Mouse (Mus musculus) kidney, postnatal 4 days (tissue): ENCODE data around the gene Fam122a.

Experiments used
- DNase-seq, 2 experiments: peaks; one replicate each; pipeline ENCODE4 v3.0.0; 2021; ENCODE audit warnings: mixed read lengths in 2 of 2

Gene Fam122a

GRCm38 (mm10) chr19:24427258-24427657, 49.9 kb downstream of the Fam122a start:
- DNase-seq: no peak

GRCm38 (mm10) chr19:24426759-24427181, 50.4 kb downstream of the Fam122a start:
- DNase-seq: peak in 1 of 2 experiments; percentile 10
